Mouse (Mus musculus): Measurements from ENCODE around the gene Vmn2r100. TPM values are rescaled to one million over a fixed set of nuclear protein-coding genes. Genes with fewer than 3 reads are reported as not detected.

Gene Vmn2r100
- not detected for polyA plus RNA-seq (2015; fragmentation: Illumina TruSeq; extraction: RNeasy Lipid Tissue Mini Kit (QIAGEN cat#74804); ENCODE audit: insufficient read depth, low read depth, low replicate concordance)

GRCm38 (mm10) chr17:19504432-19504831, at the start of gene Vmn2r100:
Gene Vmn2r100 (plus strand): TSS chr17:19504732.

GRCm38 (mm10) chr17:19576927-19577326, 72.4 kb downstream of the Vmn2r100 start, which contains the start of gene Vmn2r101:
Gene Vmn2r101 (plus strand): TSS chr17:19577227.

Other genes starting within 250 kb of the Vmn2r100 start
- gene Vmn2r99, start 142.8 kb upstream of the Vmn2r100 start, polyA plus RNA-seq (2015; fragmentation: Illumina TruSeq; extraction: RNeasy Lipid Tissue Mini Kit (QIAGEN cat#74804); ENCODE audit: insufficient read depth, low read depth, low replicate concordance), result not detected
- not detected for gene Vmn2r101, start 72.5 kb downstream of the Vmn2r100 start, polyA plus RNA-seq (2015; fragmentation: Illumina TruSeq; extraction: RNeasy Lipid Tissue Mini Kit (QIAGEN cat#74804); ENCODE audit: insufficient read depth, low read depth, low replicate concordance)
- gene Vmn2r102, start 155.6 kb downstream of the Vmn2r100 start, polyA plus RNA-seq (2015; fragmentation: Illumina TruSeq; extraction: RNeasy Lipid Tissue Mini Kit (QIAGEN cat#74804); ENCODE audit: insufficient read depth, low read depth, low replicate concordance), result not detected

All from pancreas, adult 10 weeks (tissue).